Mouse (Mus musculus): ENCODE measurements around the gene Fzd4.
A peak's percentile ranks its signal among the peaks of the same experiment; 100 is the strongest.

The Fzd4 gene

GRCm38 (mm10) chr7:89404081-89404733 is at the start of gene Fzd4, which contains the start of gene Tmem135:
Gene Fzd4 (plus strand): TSS chr7:89404355.
Gene Tmem135 (minus strand): TSS chr7:89404222.
- DNase-seq (ENCODE audit: low spot score): peak; percentile 96

- no peak for DNase-seq (ENCODE audit: low spot score)
Measured at GRCm38 (mm10) chr7:89355519-89356255, 48.5 kb upstream of the Fzd4 start.

- peak; percentile 16 for DNase-seq (ENCODE audit: low spot score)
Measured at GRCm38 (mm10) chr7:89356307-89356706, 47.8 kb upstream of the Fzd4 start.

GRCm38 (mm10) chr7:89363975-89364374 is 40.2 kb upstream of the Fzd4 start:
- no peak for DNase-seq (ENCODE audit: low spot score)

- no peak for DNase-seq (ENCODE audit: low spot score)
Measured at GRCm38 (mm10) chr7:89365135-89365880, 38.8 kb upstream of the Fzd4 start.

- no peak for DNase-seq (ENCODE audit: low spot score)
Measured at GRCm38 (mm10) chr7:89367643-89368042, 36.5 kb upstream of the Fzd4 start.

- DNase-seq (ENCODE audit: low spot score): no peak
Measured at GRCm38 (mm10) chr7:89370086-89370485, 34.1 kb upstream of the Fzd4 start.

GRCm38 (mm10) chr7:89370917-89371316 is 33.2 kb upstream of the Fzd4 start:
- DNase-seq (ENCODE audit: low spot score): peak; percentile 38

- no peak for DNase-seq (ENCODE audit: low spot score)
Measured at GRCm38 (mm10) chr7:89371623-89372295, 32.4 kb upstream of the Fzd4 start.

- DNase-seq (ENCODE audit: low spot score): no peak
Measured at GRCm38 (mm10) chr7:89380935-89381705, 23.0 kb upstream of the Fzd4 start.

- DNase-seq (ENCODE audit: low spot score): no peak
Measured at GRCm38 (mm10) chr7:89382892-89383291, 21.3 kb upstream of the Fzd4 start.

- no peak for DNase-seq (ENCODE audit: low spot score)
Measured at GRCm38 (mm10) chr7:89388981-89389380, 15.2 kb upstream of the Fzd4 start.

GRCm38 (mm10) chr7:89390660-89391059 is 13.5 kb upstream of the Fzd4 start:
- DNase-seq (ENCODE audit: low spot score): no peak

- no peak for DNase-seq (ENCODE audit: low spot score)
Measured at GRCm38 (mm10) chr7:89391281-89391680, 12.9 kb upstream of the Fzd4 start.

- DNase-seq (ENCODE audit: low spot score): no peak
Measured at GRCm38 (mm10) chr7:89391831-89392230, 12.3 kb upstream of the Fzd4 start.

- DNase-seq (ENCODE audit: low spot score): no peak
Measured at GRCm38 (mm10) chr7:89392388-89392787, 11.8 kb upstream of the Fzd4 start.

GRCm38 (mm10) chr7:89392825-89393224 is 11.3 kb upstream of the Fzd4 start:
- no peak for DNase-seq (ENCODE audit: low spot score)

GRCm38 (mm10) chr7:89395399-89395798 is 8.8 kb upstream of the Fzd4 start:
- DNase-seq (ENCODE audit: low spot score): no peak

GRCm38 (mm10) chr7:89396386-89396785 is 7.8 kb upstream of the Fzd4 start:
- no peak for DNase-seq (ENCODE audit: low spot score)

GRCm38 (mm10) chr7:89397837-89398534 is 6.2 kb upstream of the Fzd4 start:
- DNase-seq (ENCODE audit: low spot score): no peak

GRCm38 (mm10) chr7:89400721-89401120 is 3.4 kb upstream of the Fzd4 start:
- DNase-seq (ENCODE audit: low spot score): no peak
